Mouse (Mus musculus): ENCODE results near the gene Scgb1a1.

DNA sequence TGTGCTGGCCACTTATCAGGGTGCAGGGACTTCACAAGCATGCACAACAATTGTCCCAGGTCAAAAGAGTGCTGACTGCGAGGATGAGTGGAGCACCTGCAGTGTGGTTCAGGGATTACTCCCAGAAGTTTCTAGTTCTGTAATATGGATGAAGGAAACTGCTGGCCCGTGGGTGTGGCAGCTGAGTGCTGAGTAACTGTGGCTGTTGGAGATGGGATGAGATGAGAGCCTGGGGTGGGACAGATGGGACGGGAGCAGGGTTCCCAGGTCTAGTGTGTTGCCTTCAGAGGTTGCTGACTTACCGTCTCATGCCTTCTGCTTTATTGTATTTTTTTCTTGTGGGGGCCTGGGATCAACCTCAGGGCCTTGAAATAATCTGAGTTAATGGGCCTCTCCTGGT, 28.8 kb downstream of the Scgb1a1 start:
- TF ChIP-seq POLR2A (IDR thresholded peaks at IDR 0.05; ENCODE audit: low read depth, low read length) (no peak), CTCF (IDR thresholded peaks at IDR 0.05; ENCODE audit: borderline replicate concordance, insufficient read depth, low read length) (no peak)

All from embryonic fibroblast, embryonic 13.5 days (primary cell).